Mouse (Mus musculus): Measurements from ENCODE around the gene Syce3.
"Not testable (repeated sequence)": the region's sequence is repeated elsewhere in the genome, so short reads cannot be mapped to it uniquely, and the experiment has no call there.

The Syce3 gene

DNA sequence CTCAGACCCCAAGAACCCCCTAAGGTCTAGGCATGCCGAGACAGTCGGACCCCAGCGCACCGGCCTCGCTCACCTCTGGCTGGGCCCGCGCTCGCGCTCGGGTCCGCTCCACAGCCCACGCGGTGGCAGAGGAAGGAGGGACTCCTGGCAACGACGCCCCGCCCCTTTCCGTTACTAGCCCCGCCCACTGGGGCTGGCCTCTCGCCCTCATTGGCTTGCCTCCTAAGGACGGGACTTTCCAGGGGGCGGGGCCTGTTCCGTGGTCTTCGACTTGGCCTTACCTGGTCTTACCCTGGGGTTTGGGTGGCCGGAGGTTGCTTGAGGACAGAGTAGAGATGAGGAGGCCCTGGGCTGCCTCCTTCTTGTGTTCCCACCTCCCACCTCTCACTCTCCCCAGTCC lies at the start of gene Syce3:
Gene Syce3 (minus strand): TSS at position 386 of the 400 bp plus-strand sequence.
- DNase-seq (ENCODE audit: low read depth in 2 of 2, low spot score in 2 of 2): no peak

DNA sequence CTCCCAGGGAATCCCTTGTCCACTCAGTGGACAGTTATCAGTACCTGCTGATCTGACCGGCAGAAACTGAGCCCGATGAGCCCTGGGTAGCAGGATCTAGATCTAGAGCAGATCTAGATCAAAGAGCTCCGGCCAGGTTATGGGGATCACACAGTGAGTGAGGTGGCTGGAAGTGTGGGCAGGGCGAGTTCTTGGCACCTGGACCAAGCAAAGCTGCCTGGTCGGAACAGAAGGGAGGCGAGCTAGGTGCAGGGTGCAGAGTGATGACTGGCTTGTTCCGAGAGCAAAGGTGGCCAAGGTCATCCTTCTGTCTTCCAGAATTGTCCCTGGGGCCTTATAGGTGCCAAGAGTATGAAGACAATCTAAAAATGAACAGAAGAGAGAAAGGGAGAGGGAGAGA lies 49.5 kb upstream of the Syce3 start:
- no peak for DNase-seq (ENCODE audit: low read depth in 2 of 2, low spot score in 2 of 2)

DNA sequence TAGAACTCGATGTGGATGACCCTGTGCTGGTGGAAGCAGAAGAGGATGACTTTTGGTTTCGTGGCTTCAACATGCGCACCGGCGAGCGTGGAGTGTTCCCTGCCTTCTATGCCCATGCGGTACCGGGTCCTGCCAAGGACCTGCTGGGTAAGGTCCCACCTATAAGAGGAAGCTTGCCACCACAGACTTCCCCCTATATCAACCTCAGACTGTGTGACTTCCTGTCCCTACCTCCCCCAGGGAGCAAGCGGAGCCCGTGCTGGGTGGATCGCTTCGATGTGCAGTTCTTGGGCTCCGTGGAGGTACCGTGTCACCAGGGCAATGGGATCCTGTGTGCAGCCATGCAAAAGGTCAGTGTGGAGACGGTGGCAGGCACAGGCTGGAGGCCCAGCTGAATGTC lies 48.6 kb upstream of the Syce3 start:
- DNase-seq (ENCODE audit: low read depth in 2 of 2, low spot score in 2 of 2): no peak

DNA sequence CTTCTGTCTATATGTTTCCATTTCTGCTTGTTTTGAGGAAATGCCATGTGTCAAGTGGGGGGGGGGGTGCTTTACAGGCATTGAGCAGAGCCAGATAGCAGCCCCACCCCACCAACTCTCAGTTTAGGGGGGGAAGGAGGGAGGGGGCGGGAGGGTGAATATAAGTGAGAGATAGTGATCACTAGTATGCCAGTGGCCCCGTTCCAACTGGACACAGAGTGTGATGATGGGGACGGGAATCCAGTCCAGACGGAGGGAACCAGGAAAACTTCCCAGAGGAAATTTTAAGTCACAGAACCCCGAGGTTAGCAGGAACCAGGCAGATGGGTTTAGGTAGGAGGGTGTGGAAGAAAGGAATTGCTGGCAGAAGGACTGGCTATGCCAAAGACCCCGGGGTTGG lies 45.3 kb upstream of the Syce3 start:
- no peak for DNase-seq (ENCODE audit: low read depth in 2 of 2, low spot score in 2 of 2)

DNA sequence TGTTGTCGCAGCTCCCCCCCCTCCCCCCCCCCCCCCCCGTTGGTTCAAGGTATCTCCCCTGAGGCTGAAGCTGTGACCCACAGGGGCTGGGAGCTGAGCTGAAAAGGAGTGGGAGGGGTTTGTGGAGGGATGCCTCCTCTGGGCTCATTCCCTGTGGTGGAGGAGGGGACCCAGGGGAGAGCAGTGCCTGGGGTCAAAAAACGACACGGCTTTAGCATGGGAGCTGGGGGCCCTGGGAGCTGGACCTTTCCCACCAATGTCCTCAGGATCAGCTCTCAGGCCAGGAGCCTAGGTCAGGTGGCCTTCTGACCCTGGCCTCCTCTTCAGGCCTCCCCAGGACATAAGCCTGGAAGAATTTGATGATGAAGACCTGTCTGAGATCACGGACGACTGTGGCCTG lies 44.6 kb upstream of the Syce3 start:
- no peak for DNase-seq (ENCODE audit: low read depth in 2 of 2, low spot score in 2 of 2)

DNA sequence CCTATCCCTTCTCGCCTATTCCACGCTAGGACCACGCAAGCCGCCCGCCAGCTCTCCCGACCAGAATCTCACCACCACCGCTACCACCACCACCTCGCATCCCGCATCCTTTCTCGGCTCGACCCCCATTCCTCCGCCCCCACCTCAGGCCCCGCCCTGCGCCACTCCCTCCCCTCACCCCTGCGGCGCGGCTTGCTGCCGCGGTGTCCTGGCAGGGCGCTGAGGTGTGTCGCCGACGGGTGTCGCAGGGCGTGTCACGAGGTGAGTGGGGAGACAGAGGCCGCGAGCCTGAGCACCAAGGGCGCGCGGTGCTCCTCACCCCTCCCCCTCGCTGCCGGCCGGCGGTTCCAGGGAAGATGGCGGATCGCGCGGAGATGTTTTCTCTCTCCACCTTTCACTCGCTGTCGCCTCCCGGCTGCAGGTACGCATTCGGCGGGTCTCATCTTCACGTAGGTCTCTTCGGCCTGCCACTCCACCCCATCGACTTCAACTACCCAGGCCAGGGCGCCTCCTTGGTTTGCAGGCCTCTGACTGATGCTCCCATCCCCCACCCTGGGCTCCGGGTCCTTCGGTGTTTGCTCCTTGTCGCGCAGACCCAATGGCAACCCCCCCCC lies 43.7 kb upstream of the Syce3 start, which contains the start of gene Mapk8ip2:
Gene Mapk8ip2 (plus strand): TSS at position 49 of the 614 bp plus-strand sequence.
- no peak for DNase-seq (ENCODE audit: low read depth in 2 of 2, low spot score in 2 of 2)

DNA sequence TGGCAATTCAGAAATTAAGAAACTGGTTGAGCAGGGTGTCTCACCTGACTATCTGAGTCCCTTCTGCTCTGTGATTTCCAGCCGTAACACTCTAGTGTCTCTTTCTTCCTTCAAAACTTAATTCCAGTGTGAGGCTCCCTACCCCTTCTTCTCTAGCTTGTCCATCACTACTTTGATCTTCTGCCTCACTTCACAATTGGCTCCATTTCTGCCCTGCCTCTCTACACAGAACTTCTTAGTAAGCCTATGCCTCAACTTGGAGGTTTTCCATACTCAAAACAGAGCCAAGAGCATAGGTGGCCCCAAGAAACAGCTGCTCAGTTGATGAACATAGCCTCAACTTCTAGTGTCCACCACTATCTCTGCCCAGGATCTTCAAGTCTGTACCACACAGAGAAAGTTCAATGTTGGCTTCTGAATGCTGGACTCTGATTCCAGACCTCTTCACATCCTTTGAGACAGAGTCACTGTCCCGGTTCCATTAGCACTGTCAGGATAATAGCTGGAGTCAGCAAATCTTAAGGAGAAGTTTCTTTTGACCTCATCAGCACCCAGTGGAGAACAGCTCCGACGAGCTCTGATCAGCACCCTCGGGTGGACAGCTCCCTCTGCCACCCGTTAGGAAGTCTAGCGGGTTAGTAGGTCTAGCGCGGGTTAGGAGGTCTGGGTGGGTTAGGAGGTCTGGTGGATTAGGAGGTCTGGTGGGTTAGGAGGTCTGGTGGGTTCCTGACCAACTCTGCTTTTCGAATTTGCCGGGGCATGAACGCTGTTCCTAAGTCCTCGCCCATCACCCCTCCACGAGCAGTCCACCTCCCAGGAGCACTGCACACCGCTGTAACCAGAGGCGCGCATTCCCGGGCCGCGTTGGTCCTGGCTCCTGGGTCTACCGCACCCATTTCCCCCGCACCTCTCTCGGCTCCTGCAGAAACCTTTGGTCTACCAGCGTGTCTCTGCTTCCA lies 42.9 kb upstream of the Syce3 start:
- peak in 1 of 2 experiments; percentile 36 for DNase-seq (ENCODE audit: low read depth in 2 of 2, low spot score in 2 of 2)

DNA sequence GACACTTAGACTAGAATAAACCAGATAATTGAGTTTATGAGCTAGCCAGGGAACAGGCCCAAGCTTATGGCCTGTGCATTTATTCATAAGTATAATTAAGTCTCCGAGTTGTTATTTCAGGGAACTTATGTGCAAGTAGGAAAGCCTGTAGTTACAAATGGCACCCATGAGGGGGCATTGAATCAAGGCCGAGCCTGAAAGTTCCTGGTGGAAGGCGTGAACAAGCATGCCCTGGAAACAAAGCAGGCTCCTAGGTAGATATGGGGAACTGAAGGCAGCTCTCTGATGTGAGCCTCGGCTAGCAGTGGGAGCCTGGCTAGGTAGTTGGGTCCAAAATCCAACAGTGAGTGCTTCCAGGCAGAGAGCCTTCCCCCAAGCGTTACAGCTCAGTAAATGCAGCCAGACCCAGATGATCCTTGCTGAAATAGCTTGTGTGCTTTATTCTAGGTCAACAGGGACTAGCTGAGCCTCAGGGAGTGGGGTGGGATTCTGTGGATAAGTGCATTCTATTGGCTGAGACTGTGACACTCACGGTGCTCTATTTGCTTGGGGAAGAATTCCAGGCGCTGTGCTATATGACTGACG lies 32.3 kb upstream of the Syce3 start:
- DNase-seq (ENCODE audit: low read depth in 2 of 2, low spot score in 2 of 2): no peak

DNA sequence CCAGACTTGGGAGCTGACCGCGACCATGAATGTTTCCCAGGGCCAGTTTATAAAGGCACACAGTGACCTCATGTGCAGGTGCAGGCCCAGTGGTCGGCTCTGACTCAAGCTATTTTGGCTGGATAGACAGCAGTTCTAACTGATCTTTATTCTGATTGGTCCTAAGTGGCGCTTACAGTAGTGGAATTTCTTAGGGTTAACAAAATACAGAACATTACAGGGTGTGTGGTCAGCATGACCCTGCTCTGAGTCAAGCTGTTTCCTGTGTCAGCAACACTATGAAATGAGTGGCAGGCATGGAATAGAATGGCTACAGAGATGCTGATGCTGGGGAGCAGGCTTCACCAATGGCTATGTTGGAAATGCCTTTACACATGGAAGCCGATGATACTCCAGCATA lies 25.6 kb upstream of the Syce3 start:
- no peak for DNase-seq (ENCODE audit: low read depth in 2 of 2, low spot score in 2 of 2)

DNA sequence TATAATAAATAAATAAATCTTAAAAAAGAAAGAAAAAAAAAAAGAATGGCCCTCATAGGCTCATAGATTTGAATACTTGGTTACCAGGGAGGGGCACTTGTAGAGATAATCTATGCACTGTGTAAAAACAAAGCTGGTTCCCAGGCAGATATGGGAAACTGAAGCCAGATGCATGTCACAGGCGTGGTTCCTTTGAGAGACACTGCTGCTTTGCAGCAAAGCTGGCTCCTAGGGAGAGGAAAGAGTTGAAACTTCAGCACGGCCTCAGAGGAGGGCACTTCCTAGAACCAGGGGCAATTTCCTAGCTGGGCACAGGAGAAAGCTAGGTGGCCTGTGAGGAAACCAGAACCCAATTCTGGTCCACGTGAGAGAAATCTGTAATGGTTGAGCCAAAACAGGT lies 23.8 kb upstream of the Syce3 start:
- no peak for DNase-seq (ENCODE audit: low read depth in 2 of 2, low spot score in 2 of 2)

DNA sequence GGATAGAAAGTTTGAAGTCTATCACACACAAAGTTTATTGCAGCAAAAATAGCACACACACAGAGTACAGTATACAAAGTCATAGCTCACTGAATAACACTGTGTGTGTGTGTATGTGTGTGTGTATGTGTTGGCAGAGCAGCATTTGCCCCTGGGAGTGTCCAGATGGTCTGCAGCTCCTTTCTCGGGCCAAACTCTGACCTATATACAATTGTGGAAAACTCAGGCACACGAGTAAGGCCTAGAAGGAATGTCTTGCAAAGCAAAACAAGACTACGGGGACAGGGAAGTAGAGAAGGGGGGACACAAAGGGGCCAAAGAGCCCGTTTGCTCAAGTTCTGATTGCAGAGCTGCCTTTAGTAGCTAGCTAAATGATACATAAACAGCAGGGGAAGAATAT lies 22.6 kb upstream of the Syce3 start:
- no peak for DNase-seq (ENCODE audit: low read depth in 2 of 2, low spot score in 2 of 2)

DNA sequence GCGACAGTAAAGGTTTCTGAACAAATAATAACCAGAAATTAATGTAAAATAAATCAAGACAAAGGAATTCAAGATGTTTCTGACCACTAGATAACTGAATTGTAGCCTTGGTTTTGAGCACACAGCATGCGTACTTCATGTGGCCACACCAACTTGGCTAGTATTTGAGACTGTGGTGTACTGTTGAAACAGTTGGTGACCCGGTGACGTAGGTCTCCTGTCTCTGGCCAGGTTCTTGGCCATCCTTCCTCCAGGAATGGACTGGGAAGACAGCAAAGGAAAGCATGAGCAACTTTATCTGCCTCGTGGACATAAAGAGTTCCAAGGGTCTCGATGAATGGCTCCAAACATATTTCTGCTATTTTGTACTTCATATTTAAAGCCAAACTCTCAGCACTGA lies 21.5 kb upstream of the Syce3 start:
- DNase-seq (ENCODE audit: low read depth in 2 of 2, low spot score in 2 of 2): no peak

DNA sequence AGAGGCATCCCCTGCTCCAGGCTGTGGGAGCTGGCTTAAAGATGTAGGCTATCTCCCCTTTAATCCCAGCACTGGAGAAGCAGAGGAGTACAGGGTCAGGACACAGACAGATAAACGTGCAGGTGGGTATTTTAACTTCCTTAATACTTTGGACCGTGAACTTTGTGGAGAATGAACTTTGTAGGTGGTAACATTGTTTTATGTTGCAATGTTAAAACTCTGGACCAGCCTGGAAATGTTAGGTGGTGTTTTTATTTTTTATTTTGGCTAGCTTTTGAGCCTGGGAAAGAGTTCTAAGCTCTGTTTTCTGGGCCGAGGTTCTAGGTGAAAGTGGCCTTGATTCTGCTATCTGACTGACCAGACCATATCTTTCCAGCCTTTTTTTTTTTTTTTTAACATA lies 21.0 kb upstream of the Syce3 start:
- DNase-seq (ENCODE audit: low read depth in 2 of 2, low spot score in 2 of 2): no peak

DNA sequence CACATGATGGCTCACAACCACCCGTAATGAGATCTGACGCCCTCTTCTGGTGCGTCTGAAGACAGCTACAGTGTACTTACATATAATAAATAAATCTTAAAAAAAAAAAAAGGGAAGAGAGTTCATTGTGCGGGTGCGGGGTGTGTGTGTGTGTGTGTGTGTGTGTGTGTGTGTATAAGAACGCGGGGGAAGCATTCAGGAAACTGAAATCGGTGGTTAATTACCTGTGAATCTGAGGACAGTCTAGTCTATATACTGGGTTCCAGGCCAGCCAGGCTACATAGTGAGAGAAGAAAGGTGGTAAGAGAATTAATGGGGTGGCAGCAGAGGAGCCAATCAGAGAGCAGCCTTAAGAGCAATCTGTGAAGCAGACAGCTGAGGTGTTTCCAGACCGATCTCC lies 20.5 kb upstream of the Syce3 start:
- DNase-seq (ENCODE audit: low read depth in 2 of 2, low spot score in 2 of 2): not testable (repeated sequence)

DNA sequence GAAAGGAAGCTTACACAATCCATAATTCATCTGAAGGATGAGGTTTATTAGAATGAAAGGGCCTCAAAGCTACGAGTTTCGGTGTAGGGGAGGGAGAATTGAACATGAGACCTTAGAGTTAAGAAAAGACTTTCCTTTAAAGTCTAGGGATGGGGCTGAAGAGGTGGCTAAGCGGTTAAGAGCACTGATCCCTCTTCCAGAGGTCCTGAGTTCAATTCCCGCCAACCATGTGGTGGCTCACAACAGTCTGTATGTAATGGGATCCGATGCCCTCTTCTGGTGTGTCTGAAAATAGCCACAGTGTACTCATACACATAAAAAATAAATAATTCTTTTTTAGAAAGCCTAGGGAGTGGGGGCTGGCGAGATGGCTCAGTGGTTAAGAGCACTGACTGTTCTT lies 20.0 kb upstream of the Syce3 start:
- no peak for DNase-seq (ENCODE audit: low read depth in 2 of 2, low spot score in 2 of 2)

DNA sequence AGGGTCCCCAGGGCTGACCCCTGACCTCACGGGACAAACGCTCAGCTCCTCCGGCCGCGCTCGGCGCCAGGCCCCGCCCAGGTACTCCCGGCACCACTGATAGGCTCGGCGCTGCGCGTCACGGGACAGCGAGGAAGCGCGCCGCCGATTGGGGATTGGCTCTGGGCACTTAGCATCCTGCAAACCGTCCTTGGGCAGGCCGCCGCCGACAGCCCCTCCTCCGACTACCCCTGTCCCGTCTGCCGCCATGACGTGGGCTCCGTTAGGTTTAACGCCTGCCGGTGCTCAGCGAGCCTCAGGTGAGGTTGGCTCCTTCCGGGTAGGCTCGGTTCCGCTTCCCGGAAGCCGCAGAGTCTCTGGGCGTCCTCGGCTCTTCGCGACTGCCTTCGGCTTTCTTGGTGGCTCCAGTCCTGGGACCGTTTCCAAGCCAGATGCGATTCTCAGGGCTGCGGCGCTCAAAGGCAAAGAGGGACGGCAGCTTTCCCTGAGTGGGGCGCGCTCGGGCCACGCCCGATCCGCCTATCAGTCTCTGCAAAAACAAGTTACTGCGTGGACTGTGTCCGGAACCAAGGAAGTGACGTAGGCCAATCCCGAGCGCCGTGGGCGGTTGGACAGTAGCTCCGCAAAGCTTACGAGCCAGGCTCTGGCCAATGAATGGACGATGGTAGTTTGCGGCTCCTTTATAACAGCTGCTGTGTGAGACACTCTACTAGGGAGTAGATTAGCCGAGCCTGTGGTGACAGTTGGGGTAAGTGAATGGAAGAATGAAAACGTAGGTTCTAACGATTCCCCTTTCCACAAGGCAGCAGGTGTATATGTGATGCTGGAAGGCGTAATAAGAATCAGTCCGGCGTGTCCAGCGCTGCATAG lies 19.3 kb upstream of the Syce3 start, which contains the start of the genes C730034F03Rik, Gm44502 and Chkb:
Gene C730034F03Rik (plus strand): TSS at position 238 of the 870 bp plus-strand sequence.
Gene Gm44502 (minus strand): TSS at position 345 of the 870 bp plus-strand sequence.
Gene Chkb (minus strand): TSS at position 557 of the 870 bp plus-strand sequence.
- DNase-seq (ENCODE audit: low read depth in 2 of 2, low spot score in 2 of 2): peak; percentile 85 to 88

DNA sequence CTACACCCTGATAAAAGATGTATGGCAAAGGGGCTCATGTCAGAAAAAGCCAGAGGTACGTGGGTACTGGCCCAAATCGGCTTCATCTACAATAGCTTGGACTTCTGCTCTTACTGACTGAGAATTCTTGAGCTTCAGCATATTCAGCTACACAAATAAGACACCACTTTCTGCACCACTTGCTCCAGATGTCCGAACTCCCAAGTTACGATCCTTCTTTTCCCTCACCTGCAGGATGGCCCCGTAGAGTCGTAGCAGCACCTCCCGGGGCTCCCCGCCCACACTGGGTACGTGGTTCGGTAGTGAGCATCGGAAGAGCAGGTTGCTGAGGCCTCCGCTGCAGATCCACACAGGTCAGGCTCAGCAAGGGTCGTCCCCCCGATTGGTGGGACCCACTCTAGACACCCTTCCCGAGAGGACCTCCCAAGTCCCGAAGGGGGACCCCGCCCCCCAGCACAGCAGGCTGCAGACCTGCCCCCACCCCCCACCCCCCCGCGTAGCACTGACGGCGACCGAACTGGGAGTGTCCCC lies 18.6 kb upstream of the Syce3 start:
- peak in 1 of 2 experiments; percentile 9 for DNase-seq (ENCODE audit: low read depth in 2 of 2, low spot score in 2 of 2)

DNA sequence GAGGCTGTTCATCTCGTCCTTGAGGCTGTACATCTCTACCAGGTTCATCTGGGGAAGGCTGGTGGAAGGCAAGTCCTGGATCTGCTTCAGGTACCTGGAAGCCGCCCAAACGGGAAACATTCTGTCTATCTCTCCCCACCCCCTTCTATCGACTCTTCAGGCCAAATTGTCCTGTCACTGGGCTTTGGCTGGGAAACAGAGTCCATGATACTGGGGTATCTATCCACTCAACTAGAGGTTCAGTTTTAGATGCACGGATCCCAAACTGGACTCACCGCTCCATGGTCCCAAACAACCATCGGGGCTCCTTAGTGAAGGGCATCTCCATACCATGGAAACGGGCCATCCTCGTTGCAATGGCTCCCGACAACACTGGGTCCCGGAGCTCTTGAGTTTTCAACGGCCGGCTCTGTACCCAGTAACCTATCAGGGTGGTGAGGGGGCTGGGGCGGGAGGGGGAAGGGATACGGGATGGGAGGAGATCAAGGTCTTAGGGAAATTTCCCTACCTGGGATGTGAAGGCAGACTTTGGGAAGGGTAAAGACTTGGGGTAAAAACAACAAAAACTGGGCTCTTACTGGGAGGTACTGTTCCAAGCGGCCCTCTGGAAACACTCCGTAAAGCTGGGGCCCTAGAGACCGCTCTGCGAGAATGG lies 18.0 kb upstream of the Syce3 start:
- DNase-seq (ENCODE audit: low read depth in 2 of 2, low spot score in 2 of 2): no peak

DNA sequence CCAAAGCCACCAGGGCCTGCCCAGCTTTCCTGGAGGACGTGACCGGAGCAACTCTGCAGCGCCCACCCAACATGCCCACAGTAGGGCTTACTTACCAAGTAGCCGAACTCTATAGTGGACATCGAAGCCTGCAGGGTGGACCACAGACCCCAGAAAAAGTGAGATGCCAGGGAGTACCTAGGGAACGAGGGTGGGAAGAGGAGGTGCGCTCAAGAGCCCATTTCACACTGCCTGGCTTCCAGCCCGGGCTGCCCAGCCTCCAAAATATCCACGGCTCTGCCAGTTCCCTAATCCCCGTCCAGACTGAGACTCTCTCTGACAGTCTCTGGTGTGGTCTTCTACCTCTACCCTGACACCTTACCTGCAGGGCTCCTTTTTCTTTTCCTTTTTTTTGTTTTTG lies 16.4 kb upstream of the Syce3 start:
- no peak for DNase-seq (ENCODE audit: low read depth in 2 of 2, low spot score in 2 of 2)

DNA sequence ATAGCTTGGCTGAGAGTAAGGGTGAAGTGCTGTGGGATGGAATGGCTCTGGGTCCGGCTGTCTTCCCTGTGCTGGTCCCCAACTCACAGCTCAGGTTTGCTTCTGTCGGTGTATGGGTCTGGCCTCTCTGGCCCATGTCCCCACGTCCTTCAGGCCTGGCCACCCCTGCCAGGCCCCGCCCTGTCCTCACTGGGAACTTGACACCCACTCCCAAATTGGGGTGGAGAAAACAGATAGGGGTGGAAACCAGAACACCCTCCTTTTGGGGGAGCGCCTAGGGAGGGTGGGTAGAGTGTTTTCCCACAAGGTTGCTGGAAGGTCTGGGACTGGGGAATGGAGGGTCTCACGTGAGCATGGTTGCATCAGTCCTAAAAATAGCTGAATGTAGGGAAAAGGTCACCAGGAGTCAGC lies 15.4 kb upstream of the Syce3 start, which contains the start of gene Cpt1b:
Gene Cpt1b (minus strand): TSS at position 153 of the 411 bp plus-strand sequence.
- DNase-seq (ENCODE audit: low read depth in 2 of 2, low spot score in 2 of 2): no peak
